Mouse (Mus musculus) gastrocnemius, adult 18-20 months (tissue): ENCODE results near the gene Adcy9. TPM values are rescaled to one million over a fixed set of nuclear protein-coding genes. Genes with fewer than 3 reads are reported as not detected.

Experiments
- DNase-seq: peaks from one replicate; pipeline ENCODE4 v3.0.0; 2021; ENCODE audit warnings: low spot score
- long read RNA-seq, 2 experiments: library from polyadenylated mRNA; stranded (forward); transcript quantifications; one replicate each; pipeline ENCODE4 v2.0.0; 2021
- total RNA-seq, 2 experiments: library from RNA; stranded (reverse); gene quantifications; 2 replicates each; pipeline ENCODE4 v1.2.3; 2021

Gene Adcy9
- 10 to 100 TPM; 33.7 to 36.2 TPM for total RNA-seq
- long read RNA-seq, experiment 1, full-length matches to known transcripts = 15 of 27 reads
- long read RNA-seq, experiment 1, partial matches to known transcripts = 5 of 27 reads
- long read RNA-seq, experiment 1, other reads (novel, unspliced or antisense) = 7 of 27 reads
- long read RNA-seq, experiment 2, full-length matches to known transcripts = 6 of 17 reads
- long read RNA-seq, experiment 2, partial matches to known transcripts = 6 of 17 reads
- long read RNA-seq, experiment 2, other reads (novel, unspliced or antisense) = 5 of 17 reads

DNA sequence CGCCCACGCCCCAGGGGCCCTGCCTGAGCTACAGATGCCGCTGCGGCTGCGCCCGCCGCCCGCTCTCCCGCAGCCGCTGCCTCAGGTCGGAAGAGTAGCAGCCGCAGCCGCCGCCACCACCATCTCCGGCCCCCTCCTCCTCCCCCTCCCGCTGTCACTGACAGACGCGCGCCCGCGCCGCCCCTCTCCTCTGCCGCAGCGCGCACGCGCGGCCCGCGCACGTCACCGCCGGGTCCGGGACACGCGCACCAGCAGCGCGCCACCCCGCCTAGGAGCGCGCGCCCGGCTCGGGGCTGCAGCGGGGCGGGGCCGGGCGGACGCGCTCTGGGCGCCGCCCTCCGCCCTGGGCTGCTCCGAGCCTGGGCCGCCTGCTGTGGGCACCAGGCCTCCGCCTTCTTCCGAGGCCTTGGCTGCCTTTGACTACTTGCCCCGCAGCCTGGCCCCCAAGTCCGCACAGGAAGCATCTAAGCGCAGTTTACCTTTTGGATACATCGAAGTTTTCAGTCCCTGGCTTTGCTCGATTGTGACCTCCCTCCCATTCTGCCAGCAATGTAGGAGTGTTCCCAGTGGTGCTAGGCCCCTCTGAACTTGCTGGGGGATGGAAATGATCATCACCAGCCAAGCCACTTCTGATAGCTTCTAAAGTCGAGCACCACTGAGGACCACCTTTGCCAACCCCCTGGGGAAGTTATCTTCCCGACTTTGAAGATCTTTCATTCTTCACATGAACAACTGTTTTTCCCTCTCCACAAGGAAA is at the start of gene Adcy9:
Adcy9 (minus strand) TSS at position 201 of the 757 bp plus-strand sequence.
- DNase-seq = peak; percentile 89

DNA sequence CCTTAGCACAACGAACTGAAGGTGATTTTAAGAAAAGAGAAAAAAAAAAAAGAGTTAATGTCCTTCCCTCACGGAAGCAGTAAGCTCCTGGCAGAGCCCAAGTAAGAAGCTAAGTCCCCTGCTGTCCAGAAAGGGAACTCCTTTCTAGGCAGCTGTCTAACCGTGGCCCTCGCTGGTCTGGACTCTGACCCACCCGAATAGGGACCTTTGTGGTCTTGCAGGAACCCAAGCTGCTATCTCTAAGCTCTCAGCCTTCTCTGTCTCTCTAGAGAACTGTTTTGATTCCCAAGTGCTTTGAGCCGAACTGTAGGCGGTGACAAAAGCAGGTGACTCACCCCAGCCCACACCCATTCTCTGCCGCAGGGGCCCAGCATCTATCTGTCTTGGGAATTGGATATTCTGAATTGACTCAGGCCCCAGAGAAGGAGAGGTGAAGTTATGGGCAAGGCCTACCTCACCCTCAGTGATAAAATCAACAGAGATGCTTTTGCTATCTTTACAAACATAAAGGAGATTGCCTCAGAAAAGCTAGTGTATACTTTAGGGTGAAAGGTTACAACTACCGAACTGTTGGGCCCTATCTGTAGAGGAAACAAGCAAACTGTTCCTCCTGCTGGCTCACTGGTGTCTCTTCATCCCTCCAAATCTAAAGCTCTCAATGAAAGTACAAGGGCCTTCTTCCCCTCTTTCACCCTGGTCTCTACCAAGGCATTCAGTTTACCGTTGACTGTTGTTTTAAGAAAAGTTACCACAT is 49.5 kb upstream of the Adcy9 start:
- DNase-seq = no peak

DNA sequence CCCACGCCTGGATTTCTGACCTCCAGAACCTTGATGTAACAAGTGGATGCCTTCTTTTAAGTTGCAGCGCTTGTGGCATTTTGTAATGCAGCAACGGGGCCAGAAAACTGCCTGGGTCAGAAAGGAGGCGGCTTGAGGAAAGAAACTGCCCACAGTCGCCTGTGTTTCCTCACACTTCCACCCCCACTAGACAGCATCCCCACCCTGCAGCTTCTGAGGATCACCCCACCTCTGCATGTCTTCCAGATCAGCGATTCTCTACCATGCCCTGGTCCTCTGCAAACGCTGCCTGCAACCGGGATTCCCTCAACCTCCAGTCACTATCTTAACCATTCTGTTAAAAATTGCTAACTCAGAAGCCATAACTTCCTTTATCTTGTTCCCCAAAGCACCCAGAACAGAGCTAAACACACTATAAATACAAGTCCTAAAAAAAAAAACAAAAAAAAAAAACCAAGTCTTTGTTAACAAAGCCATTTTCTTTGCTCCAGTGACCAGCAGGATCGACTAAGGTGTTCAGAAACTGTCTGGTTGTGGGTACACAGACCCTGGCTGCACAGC is 44.3 kb upstream of the Adcy9 start:
- no peak for DNase-seq

DNA sequence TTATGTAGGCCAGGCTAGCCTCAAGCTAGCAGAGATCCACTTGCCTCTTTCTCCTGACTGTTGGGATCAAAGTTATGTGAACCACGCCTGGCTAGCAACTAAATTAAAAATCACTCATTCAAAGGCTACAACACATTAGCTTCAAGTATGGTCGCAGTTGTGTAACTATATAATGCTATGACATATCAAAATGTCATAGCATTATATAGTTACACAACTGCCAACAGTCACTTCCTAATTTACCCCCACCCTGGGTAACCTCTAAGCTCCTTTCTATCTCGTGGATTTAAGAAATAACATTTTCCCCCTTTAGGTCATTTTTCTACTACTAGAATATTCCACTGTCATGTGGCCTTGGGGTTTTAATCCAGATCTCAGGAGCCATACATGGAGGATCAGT is 37.6 kb upstream of the Adcy9 start:
- DNase-seq = no peak

DNA sequence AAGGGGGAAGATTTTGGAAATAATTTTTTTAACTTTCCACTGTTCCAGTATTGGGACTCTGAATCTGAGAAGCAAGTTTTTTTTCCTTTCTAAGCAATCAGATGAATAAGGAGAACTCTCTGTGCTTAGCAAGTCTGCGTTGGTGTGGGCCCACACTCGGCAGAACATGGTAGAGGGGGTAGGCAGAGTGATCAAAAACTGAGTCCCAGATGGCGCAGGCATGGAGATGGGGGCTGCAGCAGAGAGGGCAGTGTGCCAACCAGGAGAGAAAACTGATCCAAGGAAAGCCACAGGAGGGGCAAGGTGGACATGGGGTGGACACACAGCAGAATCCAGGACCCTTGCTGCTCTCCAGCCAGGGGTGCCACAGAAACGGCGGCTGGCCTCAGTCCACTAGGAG is 36.1 kb upstream of the Adcy9 start:
- no peak for DNase-seq

DNA sequence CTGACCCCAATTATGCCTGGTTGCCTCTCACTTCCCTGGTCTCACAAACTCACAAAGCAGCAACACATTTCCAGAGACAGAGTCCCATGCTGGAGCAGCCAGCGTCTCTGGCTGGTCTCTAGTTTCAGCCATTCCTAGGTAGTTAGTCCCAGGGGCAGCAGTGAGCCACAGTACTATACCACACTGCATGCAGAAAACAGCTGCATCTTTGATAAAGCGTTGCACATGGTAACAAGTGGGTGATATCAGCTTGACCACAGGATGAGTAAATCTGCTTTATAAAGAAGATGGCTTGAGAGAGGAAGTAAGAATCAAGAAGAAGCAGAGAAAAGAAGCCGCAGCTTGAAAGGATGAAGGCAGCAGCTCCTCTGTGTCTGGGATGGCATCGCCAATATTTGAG is 35.4 kb upstream of the Adcy9 start:
- DNase-seq = no peak

DNA sequence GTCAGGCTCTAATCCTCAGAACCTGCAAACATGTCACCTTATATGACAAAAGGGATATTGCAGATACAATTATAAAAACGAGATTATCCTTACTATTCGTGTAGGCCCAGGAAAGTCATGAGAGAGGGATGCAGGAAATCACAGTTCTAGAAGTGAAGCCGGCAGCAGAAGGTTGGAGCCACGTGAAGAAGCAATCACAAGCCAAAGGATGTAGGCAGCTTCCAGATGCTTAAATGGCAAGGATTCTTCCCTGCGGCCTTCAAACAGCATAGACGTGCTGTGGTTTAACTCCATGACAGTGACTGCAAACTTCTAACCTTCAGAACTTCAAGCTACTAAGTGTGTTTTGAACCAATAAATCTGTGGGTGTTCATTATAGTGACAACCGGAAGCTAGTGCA is 34.3 kb upstream of the Adcy9 start:
- no peak for DNase-seq

DNA sequence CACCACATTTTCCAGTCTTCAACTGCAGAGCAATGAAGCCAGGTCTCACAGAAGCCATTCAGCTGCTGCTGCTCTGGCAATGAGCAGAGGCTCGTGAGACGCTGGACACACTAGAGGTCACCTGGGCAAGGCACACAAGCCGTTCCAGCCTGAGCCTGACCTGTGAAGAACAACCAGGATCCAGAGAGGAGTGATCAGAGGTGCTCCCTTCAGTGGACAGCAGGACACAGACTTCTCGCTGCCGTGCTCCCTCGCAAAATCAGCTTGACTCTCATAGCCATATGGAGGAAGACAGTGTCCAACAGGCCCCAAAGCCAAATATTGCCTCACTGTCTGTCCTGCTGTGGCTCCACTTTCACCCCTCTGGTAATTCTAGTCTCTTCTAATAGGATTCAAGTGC is 29.1 kb upstream of the Adcy9 start:
- DNase-seq = no peak

DNA sequence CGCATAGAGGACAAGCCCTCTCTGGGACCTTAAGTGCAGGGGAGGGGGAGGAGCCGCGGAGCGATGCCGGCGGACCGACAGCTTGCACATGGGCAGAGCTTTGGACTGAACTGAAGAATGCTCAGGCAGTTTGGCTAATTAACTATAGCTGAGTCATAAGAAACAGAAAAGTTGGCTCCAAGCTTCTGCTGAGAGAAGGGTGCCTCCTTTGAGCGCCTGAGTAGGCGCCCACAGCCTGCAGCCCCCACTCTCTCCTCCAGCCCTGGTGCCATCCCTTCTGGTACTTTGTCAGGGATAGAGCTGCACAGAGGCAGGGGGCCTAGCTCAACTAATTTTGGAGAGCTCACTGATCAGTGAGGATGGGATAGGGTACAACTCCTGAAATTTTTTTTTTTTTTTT is 27.9 kb upstream of the Adcy9 start:
- no peak for DNase-seq

DNA sequence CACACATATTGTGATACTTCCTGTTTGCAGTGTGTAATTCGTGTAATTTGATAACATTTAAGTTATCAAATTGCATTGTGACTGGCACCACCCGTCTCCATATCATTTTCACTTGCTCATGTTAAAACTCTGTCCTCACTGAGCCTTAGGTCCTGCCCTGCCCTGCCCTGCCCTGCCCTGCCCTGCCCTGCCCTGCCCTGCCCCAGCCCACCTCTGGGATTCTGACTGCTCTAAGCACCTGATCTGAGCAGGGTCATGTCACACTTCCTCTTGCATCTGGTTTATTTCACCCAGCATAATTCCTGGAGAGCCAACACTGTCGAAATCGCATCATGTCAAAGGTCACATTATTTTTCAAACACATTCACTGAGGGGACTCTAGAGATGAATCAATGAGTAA is 26.1 kb upstream of the Adcy9 start:
- DNase-seq = no peak

DNA sequence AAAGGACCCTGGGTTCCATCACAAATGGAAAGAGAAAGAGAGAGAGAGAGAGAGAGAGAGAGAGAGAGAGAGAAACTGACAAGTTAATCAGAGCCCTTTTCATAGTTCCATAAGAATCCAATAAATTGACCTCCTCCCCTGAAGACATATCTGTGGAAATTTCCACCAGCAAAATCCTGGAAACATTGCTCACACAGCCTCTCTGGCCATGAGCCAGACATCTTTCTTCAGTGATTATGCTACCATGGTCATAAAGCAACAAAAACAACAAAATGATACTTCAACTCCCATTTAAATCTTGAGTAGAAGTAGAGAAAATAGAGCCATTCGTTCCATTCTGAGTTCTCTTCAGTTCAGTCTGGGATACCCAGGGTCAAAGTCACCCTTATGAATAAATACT is 24.1 kb upstream of the Adcy9 start:
- DNase-seq = peak; percentile 11

DNA sequence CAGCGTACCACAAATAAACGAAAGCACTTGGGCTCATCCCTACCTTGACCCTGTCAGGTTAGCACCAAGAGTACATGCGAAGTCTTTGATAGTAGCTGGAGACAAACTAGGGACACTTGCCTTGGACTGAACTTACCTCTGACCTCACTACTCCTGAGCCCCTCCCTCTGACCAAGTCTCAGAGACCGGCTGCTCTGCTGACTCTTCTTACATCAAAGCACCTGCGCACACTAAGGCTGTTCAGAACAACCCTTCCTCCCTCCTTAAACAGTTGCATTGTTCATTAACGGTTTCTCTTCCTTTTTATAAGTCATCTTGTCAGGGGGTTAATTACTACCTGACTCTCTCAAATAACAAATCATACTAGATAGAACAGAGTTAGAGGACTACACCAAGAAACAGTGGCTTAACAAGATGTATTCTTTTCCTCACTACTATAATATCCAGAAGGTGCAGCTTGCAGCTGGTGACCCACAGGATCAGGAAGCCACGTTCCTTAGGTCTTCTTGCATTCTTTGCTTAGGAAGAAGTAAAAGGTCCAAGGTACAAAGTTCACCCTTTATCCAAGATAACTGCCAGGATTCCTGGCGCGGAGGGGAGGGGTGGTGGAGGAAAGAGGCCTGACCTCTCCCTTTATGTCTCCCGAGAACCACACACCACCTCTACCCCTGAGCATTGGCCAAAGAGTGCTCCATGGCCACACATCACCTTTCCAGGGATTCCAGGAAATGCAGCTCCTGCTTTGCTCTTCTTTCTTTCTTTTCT is 19.2 kb upstream of the Adcy9 start:
- no peak for DNase-seq

DNA sequence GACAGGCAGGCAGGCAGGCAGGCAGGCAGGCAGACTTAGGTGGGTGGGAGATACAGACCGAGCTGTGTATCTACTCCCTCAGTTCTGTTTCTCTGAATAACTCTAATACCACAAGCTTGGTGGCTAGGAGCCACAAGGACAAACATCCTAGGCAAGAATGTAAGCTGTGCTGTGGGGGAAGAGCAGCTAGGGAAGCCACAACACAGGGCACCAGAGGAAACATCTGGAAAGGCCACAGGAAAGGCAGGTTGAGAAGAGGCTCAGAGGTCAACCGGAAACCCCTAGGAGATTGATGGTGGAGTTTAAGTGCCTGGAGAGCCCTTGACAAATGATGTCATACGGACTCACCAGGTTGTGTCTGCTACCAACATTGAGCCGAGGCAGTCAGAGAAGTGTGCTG is 16.4 kb upstream of the Adcy9 start:
- no peak for DNase-seq

DNA sequence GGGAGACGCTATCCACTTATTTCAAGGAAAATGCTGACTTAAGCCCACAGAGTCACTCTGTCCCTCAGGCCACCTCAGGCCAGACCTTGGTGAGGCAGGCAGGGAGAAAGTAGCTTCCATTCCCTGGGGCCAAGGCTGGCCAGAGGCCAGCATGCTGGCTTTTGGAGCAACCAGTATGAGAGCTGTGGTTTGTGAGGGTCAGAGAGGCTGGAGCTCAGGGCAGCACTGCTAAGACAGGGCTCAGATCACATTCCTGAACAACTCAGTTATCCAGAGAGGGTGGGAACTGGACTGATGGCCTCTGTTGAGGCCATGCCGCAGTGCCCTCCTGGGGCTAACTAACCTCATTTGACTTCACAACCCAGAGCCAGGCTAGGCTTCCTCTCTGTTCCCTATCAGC is 15.1 kb upstream of the Adcy9 start:
- no peak for DNase-seq

DNA sequence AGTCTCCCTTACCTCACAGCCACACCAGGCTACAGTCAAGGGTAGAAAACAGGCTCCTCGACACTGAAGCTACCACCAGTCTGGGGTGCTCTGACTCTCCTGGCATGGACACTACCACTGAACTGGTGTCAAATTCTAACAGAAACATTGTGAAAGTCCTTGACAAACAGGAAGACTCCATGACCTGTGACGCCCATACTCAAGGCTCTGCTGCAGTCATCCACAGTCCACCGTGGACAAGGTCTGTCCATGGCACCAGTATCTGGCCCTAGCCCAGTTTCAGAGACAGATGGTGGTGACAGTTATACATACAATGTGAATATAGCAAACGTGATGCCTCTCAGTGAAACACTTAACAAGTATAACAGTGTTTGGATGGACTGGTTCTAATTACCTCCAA is 11.5 kb upstream of the Adcy9 start:
- no peak for DNase-seq

DNA sequence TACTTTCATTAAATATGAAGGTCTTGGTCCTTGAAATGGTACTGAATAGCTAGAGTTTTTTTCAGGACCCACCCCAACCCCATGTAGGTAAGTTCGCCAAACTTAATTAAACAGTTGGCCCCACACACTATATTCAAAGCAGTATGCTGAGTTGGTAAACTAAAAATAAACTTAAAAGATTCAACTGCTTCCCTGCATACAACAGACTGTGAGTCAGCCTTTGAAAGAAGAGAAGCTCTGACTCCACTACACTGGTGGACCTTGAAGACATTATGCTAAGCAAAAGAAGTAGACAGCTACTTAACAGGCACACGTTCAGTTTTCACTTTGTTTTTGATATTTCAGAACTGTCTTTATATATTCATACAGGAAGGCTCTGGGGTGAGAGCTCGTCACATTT is 10.7 kb upstream of the Adcy9 start:
- DNase-seq = no peak

DNA sequence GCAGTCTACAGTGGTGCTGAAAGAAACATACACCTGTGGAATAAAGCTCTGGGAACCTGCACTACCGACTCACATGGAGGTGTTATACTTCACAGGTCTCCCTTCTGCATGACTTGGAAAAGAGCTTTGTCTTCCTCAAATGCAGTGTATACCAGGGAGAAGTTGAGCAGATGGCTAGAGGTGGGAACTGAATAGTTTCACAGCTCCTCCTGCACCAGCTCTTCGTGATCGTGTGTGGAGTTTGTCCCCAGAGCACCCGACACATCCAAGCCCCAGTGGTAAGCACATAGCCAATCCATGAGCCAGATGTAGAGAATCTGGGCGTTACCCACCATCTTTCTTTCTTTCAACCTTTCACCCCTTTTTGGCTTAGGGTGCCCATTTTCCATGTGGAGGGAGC is 9.9 kb upstream of the Adcy9 start:
- DNase-seq = no peak

DNA sequence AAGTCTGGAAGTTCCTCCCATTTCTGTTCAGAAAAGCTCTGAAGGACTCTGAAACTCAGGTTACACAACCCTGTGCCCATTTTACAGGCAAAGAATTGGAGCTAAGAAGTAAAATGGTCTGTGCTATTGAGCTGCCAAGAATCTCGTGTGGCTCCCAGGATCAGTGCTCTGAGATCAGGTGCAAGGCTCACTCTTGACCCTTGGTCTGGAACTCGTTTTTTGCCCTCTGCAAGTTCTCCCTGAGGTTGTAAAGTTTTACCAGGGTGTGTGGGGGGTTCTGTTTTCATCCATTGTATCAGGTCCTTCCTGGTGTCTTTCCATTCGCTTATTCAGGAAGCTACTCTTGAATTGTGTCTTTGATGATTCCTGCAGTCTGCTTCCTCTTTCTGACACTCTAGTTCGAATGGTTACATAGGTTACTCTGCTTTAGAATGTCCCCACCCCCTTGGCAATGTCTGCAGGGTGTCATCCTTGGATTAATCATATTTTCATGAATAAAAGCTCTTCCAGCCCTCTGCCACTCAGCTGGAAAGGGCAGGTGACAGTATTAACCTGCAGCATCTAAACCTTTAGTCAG is 5.4 kb upstream of the Adcy9 start:
- DNase-seq = no peak

DNA sequence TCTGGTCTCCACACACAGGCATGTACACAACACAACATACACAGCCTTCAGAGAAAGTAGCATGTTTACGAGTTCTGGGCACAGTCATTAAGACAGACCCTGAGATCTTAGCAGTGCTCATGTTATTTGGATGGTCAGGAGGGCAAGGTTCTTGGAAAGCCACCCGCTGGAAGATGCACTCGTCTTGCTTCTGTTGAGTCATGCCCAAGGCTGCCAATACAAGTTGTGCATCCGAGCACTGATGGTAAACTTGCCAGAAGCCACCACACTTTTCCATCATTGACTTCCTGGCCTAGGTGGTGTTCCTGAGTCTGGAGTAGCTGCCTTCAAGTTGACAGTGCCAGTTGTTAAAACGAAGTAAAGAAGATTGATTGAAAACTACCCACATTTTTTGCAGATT is 3.3 kb upstream of the Adcy9 start:
- no peak for DNase-seq

DNA sequence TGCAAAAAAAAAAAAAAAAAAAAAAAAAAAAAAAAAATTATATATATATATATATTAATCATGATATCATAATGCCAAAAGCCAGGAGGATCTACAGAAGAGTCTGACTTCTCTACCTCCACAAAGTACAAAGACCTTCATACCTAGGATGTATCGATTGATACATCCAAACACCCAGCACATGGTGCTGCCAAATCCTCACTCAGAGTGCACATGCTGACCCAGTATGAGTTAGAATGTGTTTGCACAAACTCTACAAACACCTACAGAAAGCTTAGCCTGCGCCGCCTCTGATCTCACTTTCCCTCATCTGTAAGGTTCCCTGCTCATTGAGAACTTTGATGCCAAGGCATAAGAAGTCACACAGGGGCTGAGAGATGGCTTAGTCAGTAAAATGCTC is 2.7 kb upstream of the Adcy9 start:
- DNase-seq = no peak
